9 mouse cellular contexts compared by ENCODE assay signal in genomic region chr9:64447522-64447921, GRCm38 (mm10).
DNase-seq lines count a peak whose midpoint lies in the region; ATAC-seq and TF ChIP-seq lines count a peak whose summit lies in the region.
"Had no signal": no experiment of that assay in that cellular context is flagged by ENCODE, and none has a peak within 500 bp of the region (broad histone marks: within the 10 kb centered on the region; RNA-seq: fewer than 3 reads in every experiment).

No protein-coding gene starts in this region.

- intact Hi-C loops in heart, postnatal 36 days (cut with DNase I): no loop called here

- TF ChIP-seq CTCF in lung, embryonic 14.5 days (IDR thresholded peaks at IDR 0.05; ENCODE audit: low read depth): no peak
- no peak for TF ChIP-seq CTCF in lung, adult 2 months (IDR thresholded peaks at IDR 0.05; ENCODE audit: insufficient read depth, low read length)

- H3K4me2 ChIP-seq in lung, embryonic 14.5 days: peak overlapping the region; percentile 35
- peak overlapping the region; percentile 23 for H3K4me2 ChIP-seq in liver, embryonic 15.5 days

- no peak for TF ChIP-seq POLR2A in lung, adult 2 months (IDR thresholded peaks at IDR 0.05; ENCODE audit: borderline replicate concordance, extremely low read depth, low read depth, low read length)

- peak; percentile 78 for DNase-seq in lung, embryonic 14.5 days
- no peak for DNase-seq in lung, adult 2 months
- DNase-seq in forebrain, embryonic 10.5 days (ENCODE audit: extremely low spot score, low spot score): no peak
- peak; percentile 40 to 46 for DNase-seq in heart, postnatal 36 days
- peak; percentile 42 to 58 for DNase-seq in layer of hippocampus, adult 18-20 months (ENCODE audit: low spot score in 2 of 2)
- DNase-seq in skeletal muscle tissue, adult 2 months (ENCODE audit: low read depth, low spot score): peak; percentile 23

- H3K27me3 ChIP-seq in lung, embryonic 14.5 days (ENCODE audit: insufficient read depth, low read length): no peaks in the 10 kb centered on the region
- H3K27me3 ChIP-seq in forebrain, embryonic 10.5 days (ENCODE audit: poor library complexity, severe bottlenecking): peaks cover 4% of the 10 kb centered on the region; the same call in 1 of the 2 replicates
- H3K27me3 ChIP-seq in liver, embryonic 15.5 days: no peaks in the 10 kb centered on the region

- no peak overlapping the region for H3K4me3 ChIP-seq in lung, embryonic 14.5 days (ENCODE audit: low read depth, low read length)
- H3K4me3 ChIP-seq in lung, adult 2 months (replicated peaks; ENCODE audit: extremely low read depth, low read depth, low read length): no peak overlapping the region
- H3K4me3 ChIP-seq in forebrain, embryonic 10.5 days: no peak overlapping the region
- H3K4me3 ChIP-seq in liver, embryonic 15.5 days (replicated peaks): no peak overlapping the region
- H3K4me3 ChIP-seq: erythroblast, embryonic 14.5 days had no signal

- WGBS in lung, embryonic 14.5 days: 22% methylated on average over 6 of the region's 6 CpGs
- 9% methylated on average over 6 of the region's 6 CpGs for WGBS in lung, adult 2 months
- 53% methylated on average over 6 of the region's 6 CpGs for WGBS in forebrain, embryonic 10.5 days
- WGBS in liver, embryonic 15.5 days (ENCODE audit: insufficient replicate concordance): 10% methylated on average over 6 of the region's 6 CpGs

- peak; percentile 80 for ATAC-seq in lung, embryonic 14.5 days (ENCODE audit: insufficient read depth)
- ATAC-seq in liver, embryonic 15.5 days (ENCODE audit: insufficient read depth): peak; percentile 64
- no peak for ATAC-seq in granulocyte monocyte progenitor cell, adult 5-6 weeks (replicated peaks; ENCODE audit: poor library complexity, severe bottlenecking)

- peak overlapping the region; percentile 54; the same call in 1 of the 2 replicates for H3K27ac ChIP-seq in lung, embryonic 14.5 days (ENCODE audit: low read depth)
- H3K27ac ChIP-seq in forebrain, embryonic 10.5 days: peak overlapping the region; percentile 51
- peak overlapping the region; percentile 45 for H3K27ac ChIP-seq in liver, embryonic 15.5 days (replicated peaks)

- H3K36me3 ChIP-seq in lung, embryonic 14.5 days (ENCODE audit: insufficient read depth): no peaks in the 10 kb centered on the region
- H3K36me3 ChIP-seq in forebrain, embryonic 10.5 days (replicated peaks): no peaks in the 10 kb centered on the region
- H3K36me3 ChIP-seq in liver, embryonic 15.5 days (replicated peaks): no peaks in the 10 kb centered on the region

- no peaks in the 10 kb centered on the region for H3K9me3 ChIP-seq in lung, embryonic 14.5 days (ENCODE audit: low read depth, low read length)
- H3K9me3 ChIP-seq in forebrain, embryonic 10.5 days: no peaks in the 10 kb centered on the region
- H3K9me3 ChIP-seq in liver, embryonic 15.5 days (replicated peaks): no peaks in the 10 kb centered on the region

- peaks cover 12% of the 10 kb centered on the region for H3K4me1 ChIP-seq in lung, embryonic 14.5 days (ENCODE audit: insufficient read depth)
- H3K4me1 ChIP-seq in lung, adult 2 months (ENCODE audit: control insufficient read depth, insufficient read depth, low read length): no peaks in the 10 kb centered on the region
- peaks cover 28% of the 10 kb centered on the region for H3K4me1 ChIP-seq in forebrain, embryonic 10.5 days
- peaks cover 28% of the 10 kb centered on the region for H3K4me1 ChIP-seq in liver, embryonic 15.5 days (replicated peaks)

- H3K9ac ChIP-seq in lung, embryonic 14.5 days: 0 out of 2 replicates have a peak overlapping the region, but pooled peaks have one; percentile 18
- peak overlapping the region; percentile 11; the same call in 1 of the 2 replicates for H3K9ac ChIP-seq in liver, embryonic 15.5 days

Comparison
In these comparisons a context has a peak if more than half of its experiments do, and no peak if none do; other contexts are left out.
1. DNase-seq: peak in lung, embryonic 14.5 days (single experiment), heart, postnatal 36 days (2 of 2), layer of hippocampus, adult 18-20 months (2 of 2) and skeletal muscle tissue, adult 2 months (single experiment); none in lung, adult 2 months (single experiment) and forebrain, embryonic 10.5 days (single experiment).
2. Peak in every context shown above with its lines, with median percentiles within 50 percentile points of each other: H3K27ac ChIP-seq.